Mouse (Mus musculus): ENCODE data around the gene Ophn1. TPM values are rescaled to one million over a fixed set of nuclear protein-coding genes. Genes with fewer than 3 reads are reported as not detected.

Ophn1 gene
- polyA plus RNA-seq, 1 experiment from 2014 or later, result 10.8 TPM

- WGBS, result 78% methylated on average over 1 of the region's 1 CpGs
- no peaks in the 10 kb centered on the region for H3K27me3 ChIP-seq (ENCODE audit: control insufficient read depth, insufficient read depth, low read length)
- no peaks in the 10 kb centered on the region for H3K4me1 ChIP-seq (ENCODE audit: control insufficient read depth, insufficient read depth, low read length)
- no peak overlapping the region for H3K4me3 ChIP-seq (ENCODE audit: low read depth, low read length)
- H3K27ac ChIP-seq (replicated peaks; ENCODE audit: low read depth, low read length), result no peak overlapping the region
- no peak for DNase-seq (ENCODE audit: low spot score)
- no peaks in the 10 kb centered on the region for H3K36me3 ChIP-seq (replicated peaks; ENCODE audit: control insufficient read depth, insufficient read depth, low read depth, low read length)
- no peak for ATAC-seq (replicated peaks; ENCODE audit: insufficient number of reproducible peaks, low FRiP score, low TSS enrichment, low read depth)
- H3K4me2 ChIP-seq (ENCODE audit: low read depth, low read length), result no peak overlapping the region
- no peaks in the 10 kb centered on the region for H3K9me3 ChIP-seq (replicated peaks; ENCODE audit: control insufficient read depth, low read length)
- H3K9ac ChIP-seq (replicated peaks; ENCODE audit: low read length), result no peak overlapping the region
These were observed 20.3 kb downstream of the Ophn1 start for GRCm38 (mm10) chrX:98870541-98870940.

- WGBS, result 74% methylated on average over 2 of the region's 2 CpGs
- ATAC-seq (replicated peaks; ENCODE audit: insufficient number of reproducible peaks, low FRiP score, low TSS enrichment, low read depth) (no peak), DNase-seq (ENCODE audit: low spot score) (no peak)
- no peak overlapping the region for H3K4me2 ChIP-seq (ENCODE audit: low read depth, low read length)
- no peak overlapping the region for H3K27ac ChIP-seq (replicated peaks; ENCODE audit: low read depth, low read length)
- H3K36me3 ChIP-seq (replicated peaks; ENCODE audit: control insufficient read depth, insufficient read depth, low read depth, low read length), result no peaks in the 10 kb centered on the region
- H3K9ac ChIP-seq (replicated peaks; ENCODE audit: low read length), result no peak overlapping the region
- no peaks in the 10 kb centered on the region for H3K4me1 ChIP-seq (ENCODE audit: control insufficient read depth, insufficient read depth, low read length)
- H3K27me3 ChIP-seq (ENCODE audit: control insufficient read depth, insufficient read depth, low read length), result no peaks in the 10 kb centered on the region
- no peaks in the 10 kb centered on the region for H3K9me3 ChIP-seq (replicated peaks; ENCODE audit: control insufficient read depth, low read length)
- H3K4me3 ChIP-seq (ENCODE audit: low read depth, low read length), result no peak overlapping the region
These were observed 21.1 kb downstream of the Ophn1 start for GRCm38 (mm10) chrX:98869735-98870134.

- H3K27ac ChIP-seq (replicated peaks; ENCODE audit: low read depth, low read length), result no peak overlapping the region
- no peaks in the 10 kb centered on the region for H3K9me3 ChIP-seq (replicated peaks; ENCODE audit: control insufficient read depth, low read length)
- 83% methylated on average over 5 of the region's 5 CpGs for WGBS
- no peak for DNase-seq (ENCODE audit: low spot score)
- H3K4me2 ChIP-seq (ENCODE audit: low read depth, low read length), result no peak overlapping the region
- no peak overlapping the region for H3K9ac ChIP-seq (replicated peaks; ENCODE audit: low read length)
- H3K4me3 ChIP-seq (ENCODE audit: low read depth, low read length), result no peak overlapping the region
- no peaks in the 10 kb centered on the region for H3K36me3 ChIP-seq (replicated peaks; ENCODE audit: control insufficient read depth, insufficient read depth, low read depth, low read length)
- no peak for ATAC-seq (replicated peaks; ENCODE audit: insufficient number of reproducible peaks, low FRiP score, low TSS enrichment, low read depth)
- no peaks in the 10 kb centered on the region for H3K4me1 ChIP-seq (ENCODE audit: control insufficient read depth, insufficient read depth, low read length)
- no peaks in the 10 kb centered on the region for H3K27me3 ChIP-seq (ENCODE audit: control insufficient read depth, insufficient read depth, low read length)
These were observed 21.7 kb downstream of the Ophn1 start for GRCm38 (mm10) chrX:98869165-98869564.

GRCm38 (mm10) chrX:98860167-98860566 lies 30.7 kb downstream of the Ophn1 start:
- 46% methylated on average over 5 of the region's 5 CpGs for WGBS
- ATAC-seq (replicated peaks; ENCODE audit: insufficient number of reproducible peaks, low FRiP score, low TSS enrichment, low read depth) (no peak), DNase-seq (ENCODE audit: low spot score) (no peak)
- H3K9ac ChIP-seq (replicated peaks; ENCODE audit: low read length), result no peak overlapping the region
- no peak overlapping the region for H3K4me3 ChIP-seq (ENCODE audit: low read depth, low read length)
- no peak overlapping the region for H3K27ac ChIP-seq (replicated peaks; ENCODE audit: low read depth, low read length)
- no peaks in the 10 kb centered on the region for H3K27me3 ChIP-seq (ENCODE audit: control insufficient read depth, insufficient read depth, low read length)
- no peaks in the 10 kb centered on the region for H3K36me3 ChIP-seq (replicated peaks; ENCODE audit: control insufficient read depth, insufficient read depth, low read depth, low read length)
- no peak overlapping the region for H3K4me2 ChIP-seq (ENCODE audit: low read depth, low read length)
- H3K9me3 ChIP-seq (replicated peaks; ENCODE audit: control insufficient read depth, low read length), result no peaks in the 10 kb centered on the region
- no peaks in the 10 kb centered on the region for H3K4me1 ChIP-seq (ENCODE audit: control insufficient read depth, insufficient read depth, low read length)

- H3K9me3 ChIP-seq (replicated peaks; ENCODE audit: control insufficient read depth, low read length), result no peaks in the 10 kb centered on the region
- no peak overlapping the region for H3K27ac ChIP-seq (replicated peaks; ENCODE audit: low read depth, low read length)
- H3K9ac ChIP-seq (replicated peaks; ENCODE audit: low read length), result no peak overlapping the region
- DNase-seq (ENCODE audit: low spot score), result no peak
- no peaks in the 10 kb centered on the region for H3K36me3 ChIP-seq (replicated peaks; ENCODE audit: control insufficient read depth, insufficient read depth, low read depth, low read length)
- no peaks in the 10 kb centered on the region for H3K4me1 ChIP-seq (ENCODE audit: control insufficient read depth, insufficient read depth, low read length)
- no peak overlapping the region for H3K4me3 ChIP-seq (ENCODE audit: low read depth, low read length)
- H3K27me3 ChIP-seq (ENCODE audit: control insufficient read depth, insufficient read depth, low read length), result no peaks in the 10 kb centered on the region
- 79% methylated on average over 2 of the region's 2 CpGs for WGBS
- no peak for ATAC-seq (replicated peaks; ENCODE audit: insufficient number of reproducible peaks, low FRiP score, low TSS enrichment, low read depth)
- H3K4me2 ChIP-seq (ENCODE audit: low read depth, low read length), result no peak overlapping the region
These were observed 34.8 kb downstream of the Ophn1 start for GRCm38 (mm10) chrX:98856046-98856445.

- no peaks in the 10 kb centered on the region for H3K27me3 ChIP-seq (ENCODE audit: control insufficient read depth, insufficient read depth, low read length)
- no peaks in the 10 kb centered on the region for H3K36me3 ChIP-seq (replicated peaks; ENCODE audit: control insufficient read depth, insufficient read depth, low read depth, low read length)
- no peak overlapping the region for H3K4me3 ChIP-seq (ENCODE audit: low read depth, low read length)
- H3K9ac ChIP-seq (replicated peaks; ENCODE audit: low read length), result no peak overlapping the region
- H3K4me2 ChIP-seq (ENCODE audit: low read depth, low read length), result no peak overlapping the region
- no peaks in the 10 kb centered on the region for H3K4me1 ChIP-seq (ENCODE audit: control insufficient read depth, insufficient read depth, low read length)
- no peak for ATAC-seq (replicated peaks; ENCODE audit: insufficient number of reproducible peaks, low FRiP score, low TSS enrichment, low read depth)
- no peaks in the 10 kb centered on the region for H3K9me3 ChIP-seq (replicated peaks; ENCODE audit: control insufficient read depth, low read length)
- H3K27ac ChIP-seq (replicated peaks; ENCODE audit: low read depth, low read length), result no peak overlapping the region
- no peak for DNase-seq (ENCODE audit: low spot score)
- 82% methylated on average over 6 of the region's 6 CpGs for WGBS
These were observed 40.0 kb downstream of the Ophn1 start for GRCm38 (mm10) chrX:98850869-98851268.

- no peaks in the 10 kb centered on the region for H3K27me3 ChIP-seq (ENCODE audit: control insufficient read depth, insufficient read depth, low read length)
- no peaks in the 10 kb centered on the region for H3K4me1 ChIP-seq (ENCODE audit: control insufficient read depth, insufficient read depth, low read length)
- ATAC-seq (replicated peaks; ENCODE audit: insufficient number of reproducible peaks, low FRiP score, low TSS enrichment, low read depth), result no peak
- WGBS, result 62% methylated on average over 2 of the region's 2 CpGs
- H3K9ac ChIP-seq (replicated peaks; ENCODE audit: low read length), result no peak overlapping the region
- no peak overlapping the region for H3K27ac ChIP-seq (replicated peaks; ENCODE audit: low read depth, low read length)
- H3K36me3 ChIP-seq (replicated peaks; ENCODE audit: control insufficient read depth, insufficient read depth, low read depth, low read length), result no peaks in the 10 kb centered on the region
- H3K4me2 ChIP-seq (ENCODE audit: low read depth, low read length), result no peak overlapping the region
- H3K9me3 ChIP-seq (replicated peaks; ENCODE audit: control insufficient read depth, low read length), result no peaks in the 10 kb centered on the region
- no peak for DNase-seq (ENCODE audit: low spot score)
- H3K4me3 ChIP-seq (ENCODE audit: low read depth, low read length), result no peak overlapping the region
These were observed 49.2 kb downstream of the Ophn1 start for GRCm38 (mm10) chrX:98841606-98842005.

GRCm38 (mm10) chrX:98835989-98836388 lies 54.8 kb downstream of the Ophn1 start:
- no peak overlapping the region for H3K4me3 ChIP-seq (ENCODE audit: low read depth, low read length)
- no peak overlapping the region for H3K27ac ChIP-seq (replicated peaks; ENCODE audit: low read depth, low read length)
- no peaks in the 10 kb centered on the region for H3K36me3 ChIP-seq (replicated peaks; ENCODE audit: control insufficient read depth, insufficient read depth, low read depth, low read length)
- H3K27me3 ChIP-seq (ENCODE audit: control insufficient read depth, insufficient read depth, low read length), result no peaks in the 10 kb centered on the region
- no peaks in the 10 kb centered on the region for H3K4me1 ChIP-seq (ENCODE audit: control insufficient read depth, insufficient read depth, low read length)
- 79% methylated on average over 1 of the region's 1 CpGs for WGBS
- ATAC-seq (replicated peaks; ENCODE audit: insufficient number of reproducible peaks, low FRiP score, low TSS enrichment, low read depth) (no peak), DNase-seq (ENCODE audit: low spot score) (no peak)
- no peaks in the 10 kb centered on the region for H3K9me3 ChIP-seq (replicated peaks; ENCODE audit: control insufficient read depth, low read length)
- H3K9ac ChIP-seq (replicated peaks; ENCODE audit: low read length), result no peak overlapping the region
- no peak overlapping the region for H3K4me2 ChIP-seq (ENCODE audit: low read depth, low read length)

Data from embryonic facial prominence, embryonic 11.5 days (tissue).